Mouse (Mus musculus) right cerebral cortex, adult 2 months (tissue): ENCODE data around the gene Nanos2.
A peak's percentile ranks its signal among the peaks of the same experiment; 100 is the strongest.

Source experiments
- DNase-seq, 2 experiments: peaks; one replicate each; pipeline ENCODE4 v3.0.0; 2021 to 2022; ENCODE audit warnings: low spot score in 2 of 2

The Nanos2 gene

GRCm38 (mm10) chr7:18990601-18991295 is 3.5 kb downstream of the Nanos2 start, which contains the start of gene Mypop:
TSS of gene Mypop (plus strand) at chr7:18991245.
- peak; percentile 100 for DNase-seq

GRCm38 (mm10) chr7:18991660-18992293 is 4.6 kb downstream of the Nanos2 start:
- DNase-seq, result peak in 1 of 2 experiments; percentile 47

GRCm38 (mm10) chr7:18992294-18992675 is 5.1 kb downstream of the Nanos2 start:
- peak; percentile 49 to 62 for DNase-seq

DNA sequence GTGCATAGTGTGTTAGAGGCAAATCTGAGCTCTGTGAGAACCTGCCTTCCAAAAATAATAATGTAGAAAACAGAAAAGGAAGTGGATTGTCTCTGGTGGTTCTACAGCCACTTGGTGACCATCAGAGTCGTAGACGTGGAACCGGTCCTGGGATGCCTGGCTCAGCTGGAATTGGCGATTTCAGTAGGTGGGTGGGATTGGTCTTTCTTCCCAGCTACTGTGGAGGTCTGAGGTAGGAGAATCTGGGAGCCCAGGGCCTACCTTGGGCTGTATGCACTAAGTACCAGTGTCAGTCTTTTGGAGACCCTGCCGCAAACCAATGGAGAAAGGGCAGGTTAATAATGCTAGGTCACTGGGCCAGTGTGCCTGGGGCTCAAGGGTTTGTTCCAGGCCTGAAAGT is 5.8 kb downstream of the Nanos2 start:
- no peak for DNase-seq

- DNase-seq, result no peak
These were observed 11.6 kb downstream of the Nanos2 start for GRCm38 (mm10) chr7:18998835-18999234.

- DNase-seq, result no peak
These were observed 13.2 kb downstream of the Nanos2 start for GRCm38 (mm10) chr7:19000421-19000820.

DNA sequence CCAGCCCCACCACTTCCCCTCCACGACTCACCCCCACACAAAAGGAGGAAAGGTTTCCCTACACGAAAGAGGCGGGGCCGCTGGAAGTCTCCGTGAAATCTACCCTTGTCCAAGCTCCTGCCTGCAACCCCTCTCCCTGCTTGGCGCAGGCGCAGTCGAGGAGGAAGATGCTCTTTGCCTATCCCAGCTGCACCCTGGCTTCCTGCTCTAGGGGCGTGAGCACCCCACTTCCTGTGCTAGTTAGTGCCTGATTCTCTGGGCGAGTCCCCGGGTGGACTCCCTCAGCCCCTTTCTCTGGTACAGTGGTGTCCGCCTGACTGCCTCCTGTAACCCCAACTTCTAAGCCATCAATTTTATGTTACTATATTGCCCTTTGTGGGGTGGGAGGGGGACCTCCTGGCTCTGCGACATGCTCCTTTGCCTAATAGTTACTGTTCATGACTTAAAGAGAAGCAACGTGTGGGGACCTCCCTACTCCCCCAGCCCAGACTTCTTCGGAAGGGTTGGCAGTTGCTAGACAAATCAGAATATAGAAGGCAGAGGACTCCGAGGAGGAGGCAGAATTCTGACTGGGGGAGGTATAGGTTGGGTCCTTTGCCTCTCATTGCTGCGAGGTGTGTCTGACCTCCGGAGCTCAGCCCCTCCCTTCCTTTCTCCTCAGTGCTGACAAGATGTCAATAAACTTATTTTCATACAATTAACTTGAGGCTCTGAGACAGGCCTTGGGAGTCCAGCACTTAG is 14.0 kb downstream of the Nanos2 start:
- peak in 1 of 2 experiments; percentile 15 for DNase-seq

DNA sequence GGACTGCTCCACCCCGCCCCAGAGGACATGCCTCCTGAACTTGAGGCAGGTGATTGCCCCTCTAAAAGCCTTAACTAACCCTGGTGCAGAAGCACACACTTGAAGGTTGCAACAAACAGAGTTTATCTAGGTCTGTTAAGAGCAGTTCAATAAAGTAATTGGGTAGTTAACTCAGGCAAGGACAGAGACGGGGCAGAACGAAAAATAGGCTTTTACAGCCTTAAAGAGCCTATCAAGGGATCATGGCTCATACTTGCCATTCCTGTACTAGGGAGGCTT is 14.5 kb downstream of the Nanos2 start:
- DNase-seq, result no peak

- DNase-seq, result no peak
These were observed 14.9 kb downstream of the Nanos2 start for GRCm38 (mm10) chr7:19002115-19002514.

GRCm38 (mm10) chr7:19002848-19003498 is 15.8 kb downstream of the Nanos2 start:
- peak; percentile 76 to 87 for DNase-seq

DNA sequence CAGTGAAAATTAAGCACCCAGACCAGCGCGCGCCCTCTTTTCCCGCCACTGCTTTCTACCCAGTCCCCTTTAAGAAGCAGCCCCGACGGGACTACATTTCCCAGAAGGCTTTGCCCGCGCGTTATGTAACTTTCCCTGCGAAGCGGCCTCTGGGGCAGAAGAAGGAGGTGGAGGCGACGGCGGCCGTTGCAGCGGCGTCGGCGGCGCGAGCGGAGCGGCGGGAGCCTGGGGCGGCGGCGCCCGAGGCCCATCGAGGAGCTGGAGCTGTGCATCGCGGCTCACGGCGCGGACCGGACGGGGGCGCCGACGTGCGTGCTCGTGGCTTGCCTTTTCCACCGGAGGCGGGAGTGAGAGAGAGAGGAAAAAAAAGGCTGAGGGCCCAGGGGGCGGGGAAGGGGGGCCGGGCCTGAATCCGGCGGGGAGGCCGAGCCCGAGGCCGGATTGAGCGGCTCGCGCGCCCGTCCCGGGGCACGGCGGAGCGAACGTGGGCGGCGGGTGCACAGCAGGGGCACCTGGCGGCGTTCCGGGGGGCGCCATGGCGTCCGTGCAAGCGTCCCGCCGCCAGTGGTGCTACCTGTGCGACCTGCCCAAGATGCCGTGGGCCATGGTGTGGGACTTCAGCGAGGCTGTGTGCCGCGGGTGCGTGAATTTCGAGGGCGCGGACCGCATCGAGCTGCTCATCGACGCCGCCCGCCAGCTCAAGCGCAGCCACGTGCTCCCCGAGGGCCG is 16.9 kb downstream of the Nanos2 start, which contains the start of gene Irf2bp1:
Irf2bp1 (plus strand) TSS at position 143 of the 729 bp plus-strand sequence.
- DNase-seq, result peak; percentile 96 to 97

- DNase-seq, result peak in 1 of 2 experiments; percentile 16
These were observed 17.5 kb downstream of the Nanos2 start for GRCm38 (mm10) chr7:19004631-19005079.

DNA sequence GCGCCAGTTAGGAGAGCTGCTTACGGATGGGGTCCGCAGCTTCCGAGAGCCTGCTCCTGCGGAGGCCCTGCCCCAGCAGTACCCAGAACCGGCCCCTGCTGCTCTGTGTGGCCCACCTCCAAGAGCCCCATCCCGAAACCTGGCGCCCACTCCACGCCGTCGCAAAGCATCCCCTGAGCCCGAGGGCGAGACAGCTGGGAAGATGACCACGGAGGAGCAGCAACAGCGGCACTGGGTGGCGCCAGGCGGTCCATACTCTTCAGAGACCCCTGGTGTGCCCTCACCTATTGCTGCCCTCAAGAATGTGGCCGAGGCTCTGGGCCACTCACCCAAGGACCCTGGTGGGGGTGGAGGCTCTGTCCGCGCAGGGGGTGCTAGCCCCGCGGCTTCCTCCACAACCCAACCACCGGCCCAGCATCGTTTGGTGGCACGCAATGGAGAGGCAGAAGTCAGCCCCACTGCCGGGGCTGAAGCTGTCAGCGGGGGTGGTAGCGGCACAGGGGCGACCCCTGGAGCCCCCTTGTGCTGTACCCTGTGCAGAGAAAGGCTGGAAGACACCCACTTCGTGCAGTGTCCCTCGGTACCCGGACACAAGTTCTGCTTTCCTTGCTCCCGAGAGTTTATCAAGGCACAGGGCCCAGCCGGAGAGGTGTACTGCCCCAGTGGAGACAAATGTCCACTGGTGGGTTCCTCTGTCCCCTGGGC is 18.4 kb downstream of the Nanos2 start:
- no peak for DNase-seq

- DNase-seq, result peak; percentile 87 to 91
These were observed 19.3 kb downstream of the Nanos2 start for GRCm38 (mm10) chr7:19006476-19006875.

DNA sequence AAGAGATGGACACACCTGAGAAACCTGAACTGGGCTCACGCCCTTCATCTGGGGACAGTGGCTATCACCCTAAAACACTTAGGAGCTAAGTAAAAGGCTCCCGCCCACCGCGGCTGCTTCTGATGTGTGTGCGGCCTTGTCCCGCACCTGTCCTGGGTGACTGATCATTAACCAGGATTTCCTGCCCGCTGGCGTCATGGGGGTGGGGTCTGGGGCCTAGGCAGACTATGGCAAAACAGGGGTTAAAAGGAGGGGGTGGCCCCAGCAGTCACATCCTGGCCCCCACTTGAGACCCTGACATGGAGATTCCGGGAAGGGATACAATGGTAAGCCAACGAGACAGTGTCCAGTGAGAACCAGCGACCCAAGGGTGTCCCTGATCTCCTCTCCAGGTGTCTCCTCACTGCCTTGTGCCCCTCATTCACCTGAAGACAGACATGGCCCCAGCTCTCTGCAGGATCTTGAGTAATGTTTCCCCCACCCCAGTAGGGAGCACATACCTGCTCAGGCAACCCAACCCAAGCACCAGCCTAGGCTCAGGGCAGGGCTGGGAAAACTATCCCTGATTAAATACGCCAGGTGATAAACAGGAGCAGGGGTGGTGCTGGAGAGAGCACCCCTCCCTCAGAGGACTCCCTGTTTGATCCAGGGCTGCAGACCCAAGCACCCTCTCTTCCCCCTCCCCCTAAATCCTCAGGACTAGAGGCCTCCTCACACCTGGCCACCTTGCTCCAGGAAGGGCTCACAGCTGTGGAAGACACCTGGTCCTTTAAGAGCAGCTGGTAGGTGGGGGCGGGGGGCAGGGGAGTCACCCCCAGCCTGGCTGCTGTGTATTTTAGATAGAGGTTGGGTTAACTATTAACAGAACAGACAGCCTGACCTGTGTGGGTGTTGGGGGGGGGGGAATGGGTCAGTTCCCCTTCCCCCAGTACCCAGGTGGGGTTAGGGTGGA is 20.1 kb downstream of the Nanos2 start:
- no peak for DNase-seq

- DNase-seq, result no peak
These were observed 23.4 kb downstream of the Nanos2 start for GRCm38 (mm10) chr7:19010581-19010980.

DNA sequence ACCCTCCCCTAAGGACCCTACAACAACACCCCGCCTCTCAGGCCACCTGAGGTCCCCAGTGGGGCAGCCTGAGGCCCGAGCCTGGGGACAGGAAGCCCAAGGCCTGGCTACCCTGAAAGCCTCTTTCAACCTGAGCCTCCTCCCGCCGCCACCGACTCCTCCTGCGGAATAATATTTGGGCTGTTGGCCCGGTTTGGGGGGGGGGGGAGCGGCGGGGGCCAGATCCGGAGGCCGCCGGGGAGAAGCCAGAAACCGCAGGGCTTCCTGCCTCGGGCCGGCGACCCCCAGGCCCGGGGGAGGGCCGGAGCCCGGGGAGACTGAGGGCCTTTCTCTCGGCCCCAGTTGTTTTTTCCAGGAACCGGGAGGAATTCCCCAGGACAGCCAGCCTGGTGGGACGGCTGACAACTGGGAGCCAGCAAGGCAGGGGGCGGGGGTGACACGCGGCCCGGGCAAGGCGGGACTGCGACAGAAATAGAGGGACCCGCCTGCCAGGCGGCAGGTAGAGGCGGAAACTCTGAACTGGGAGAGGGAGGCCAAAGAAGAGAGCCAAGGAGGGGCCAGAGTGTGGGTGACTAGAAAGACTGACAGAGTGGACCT is 24.9 kb downstream of the Nanos2 start:
- no peak for DNase-seq

- no peak for DNase-seq
These were observed 25.7 kb downstream of the Nanos2 start for GRCm38 (mm10) chr7:19012882-19013281.

- DNase-seq, result no peak
These were observed 27.3 kb downstream of the Nanos2 start for GRCm38 (mm10) chr7:19014452-19014851.
